Mouse (Mus musculus) C2C12 (cell line): ENCODE data around the gene Pbx1.

Experiments
- CEBPB ChIP-seq: IDR thresholded peaks from one replicate; pipeline ENCODE4 v1.6.1; 2011; ENCODE audit warnings: low read depth, mild to moderate bottlenecking, control low read depth, moderate library complexity
- CTCF ChIP-seq: IDR thresholded peaks from one replicate; pipeline ENCODE4 v1.5.1; 2011; ENCODE audit not compliant: control insufficient read depth, insufficient read depth, insufficient read length
- FOSL1 ChIP-seq: IDR thresholded peaks from one replicate; pipeline ENCODE4 v1.8.0; 2011; ENCODE audit warnings: mild to moderate bottlenecking, low read length; ENCODE audit not compliant: poor library complexity, insufficient read depth, severe bottlenecking
- MAX ChIP-seq: IDR thresholded peaks from one replicate; pipeline ENCODE4 v1.6.1; 2011; ENCODE audit warnings: mild to moderate bottlenecking, control low read depth
- MYOD1 ChIP-seq: IDR thresholded peaks from one replicate; pipeline ENCODE4 v1.6.1; 2011; ENCODE audit warnings: low read depth; ENCODE audit not compliant: control insufficient read depth, insufficient read length
- MYOG ChIP-seq: IDR thresholded peaks from one replicate; pipeline ENCODE4 v1.6.1; 2011; ENCODE audit not compliant: control insufficient read depth, insufficient read length; ENCODE audit errors: extremely low read depth
- USF1 ChIP-seq: IDR thresholded peaks from one replicate; pipeline ENCODE4 v1.6.1; 2011; ENCODE audit warnings: low read depth, mild to moderate bottlenecking, control low read depth, moderate library complexity

DNA sequence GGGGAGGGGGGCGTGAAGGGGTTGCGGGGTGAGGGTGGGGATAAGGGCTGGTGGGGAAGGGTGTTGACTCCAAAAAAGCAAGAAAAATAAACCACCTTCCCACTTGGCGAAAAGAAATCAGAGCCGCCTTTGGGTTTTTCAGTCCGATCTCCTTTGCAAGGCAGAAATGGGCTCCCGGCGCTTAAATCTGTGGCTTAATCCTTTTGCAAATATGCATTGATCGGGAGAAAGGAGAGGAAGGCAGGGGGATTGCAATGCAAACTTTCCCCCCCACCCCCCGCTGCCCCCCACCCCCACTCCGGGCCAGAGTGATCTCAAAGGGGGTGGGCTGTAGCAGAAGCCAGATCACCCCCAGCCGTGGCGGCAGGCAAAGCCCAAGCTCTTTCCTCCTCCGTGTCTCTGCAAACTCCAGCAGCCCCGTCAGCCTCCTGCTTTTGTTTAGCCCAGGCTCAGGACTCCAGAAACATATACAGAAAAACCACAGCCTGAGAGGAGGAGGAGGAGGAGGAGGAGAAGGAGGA lies 299 bp downstream of the Pbx1 start:
- TF ChIP-seq CTCF, result no peak
- no peak for TF ChIP-seq MYOG
- no peak for TF ChIP-seq USF1
- TF ChIP-seq MYOD1, result no peak
- TF ChIP-seq CEBPB, result no peak
- TF ChIP-seq FOSL1, result no peak
- no peak for TF ChIP-seq MAX
